Mouse (Mus musculus) brain, adult 2 months (tissue): ENCODE measurements around the gene Prdm10.

Experiments
- DNase-seq: peaks from one replicate; pipeline ENCODE4 v3.0.0; 2011; ENCODE audit warnings: low read depth, low spot score

Gene Prdm10

GRCm38 (mm10) chr9:31363698-31364609 is 83.6 kb downstream of the Prdm10 start:
- peak; percentile 71 for DNase-seq

- no peak for DNase-seq
Observed at GRCm38 (mm10) chr9:31365086-31365485, 84.7 kb downstream of the Prdm10 start.

GRCm38 (mm10) chr9:31371740-31372139 is 91.4 kb downstream of the Prdm10 start:
- DNase-seq, result no peak

GRCm38 (mm10) chr9:31376661-31377060 is 96.3 kb downstream of the Prdm10 start:
- DNase-seq, result no peak

- peak; percentile 39 for DNase-seq
Observed at GRCm38 (mm10) chr9:31384786-31385499, 104.6 kb downstream of the Prdm10 start.

GRCm38 (mm10) chr9:31385500-31385869 is 105.1 kb downstream of the Prdm10 start:
- peak; percentile 20 for DNase-seq

GRCm38 (mm10) chr9:31385947-31386354 is 105.6 kb downstream of the Prdm10 start, which contains the start of gene Nfrkb:
Gene Nfrkb (plus strand): TSS chr9:31386192.
- peak; percentile 97 for DNase-seq

GRCm38 (mm10) chr9:31386368-31387180 is 106.2 kb downstream of the Prdm10 start:
- peak; percentile 34 for DNase-seq

GRCm38 (mm10) chr9:31387206-31387605 is 106.9 kb downstream of the Prdm10 start:
- no peak for DNase-seq

- DNase-seq, result peak; percentile 73
Observed at GRCm38 (mm10) chr9:31400441-31400840, 120.1 kb downstream of the Prdm10 start.

- DNase-seq, result no peak
Observed at GRCm38 (mm10) chr9:31404311-31404710, 124.0 kb downstream of the Prdm10 start.

GRCm38 (mm10) chr9:31405217-31405616 is 124.9 kb downstream of the Prdm10 start:
- no peak for DNase-seq

- DNase-seq, result no peak
Observed at GRCm38 (mm10) chr9:31412165-31412564, 131.8 kb downstream of the Prdm10 start.

- peak; percentile 20 for DNase-seq
Observed at GRCm38 (mm10) chr9:31418821-31419220, 138.5 kb downstream of the Prdm10 start.

GRCm38 (mm10) chr9:31422143-31422542 is 141.8 kb downstream of the Prdm10 start:
- no peak for DNase-seq

- DNase-seq, result no peak
Observed at GRCm38 (mm10) chr9:31428971-31429370, 148.6 kb downstream of the Prdm10 start.

GRCm38 (mm10) chr9:31430011-31430410 is 149.7 kb downstream of the Prdm10 start:
- no peak for DNase-seq
